Mouse (Mus musculus) heart, postnatal 4 days (tissue): ENCODE data around the gene Olfr1564. TPM values are rescaled to one million over a fixed set of nuclear protein-coding genes. Genes with fewer than 3 reads are reported as not detected.
"Not testable (repeated sequence)": the region's sequence is repeated elsewhere in the genome, so short reads cannot be mapped to it uniquely, and the experiment has no call there.

Source experiments
- DNase-seq: peaks from one replicate; pipeline ENCODE4 v3.0.0; 2021
- total RNA-seq, 2 experiments: library from RNA; stranded (reverse); gene quantifications; 2 replicates each; pipeline ENCODE4 v1.2.3; 2021

The Olfr1564 gene
- total RNA-seq: under 1 TPM; 0.19 to 0.29 TPM

- no peak for DNase-seq
Measured at GRCm38 (mm10) chr17:33221590-33221989, at the start of gene Olfr1564. Gene Olfr1564 (minus strand): TSS chr17:33221690.

- DNase-seq: no peak
Measured at GRCm38 (mm10) chr17:33268907-33269306, 47.4 kb upstream of the Olfr1564 start.

GRCm38 (mm10) chr17:33264376-33264775 lies 42.9 kb upstream of the Olfr1564 start, which contains the start of gene Olfr63:
Gene Olfr63 (plus strand): TSS chr17:33264676.
- DNase-seq: no peak

- DNase-seq: not testable (repeated sequence)
Measured at GRCm38 (mm10) chr17:33255319-33255657, 33.8 kb upstream of the Olfr1564 start.

- DNase-seq: not testable (repeated sequence)
Measured at GRCm38 (mm10) chr17:33254530-33255318, 33.2 kb upstream of the Olfr1564 start, which contains the start of gene Zfp955a. Gene Zfp955a (minus strand): TSS chr17:33255145.

- not testable (repeated sequence) for DNase-seq
Measured at GRCm38 (mm10) chr17:33236646-33237045, 15.2 kb upstream of the Olfr1564 start.

GRCm38 (mm10) chr17:33191002-33191401 lies 30.5 kb downstream of the Olfr1564 start, which contains the start of gene Olfr239:
Gene Olfr239 (plus strand): TSS chr17:33191302.
- DNase-seq: not testable (repeated sequence)

GRCm38 (mm10) chr17:33168147-33168546 lies 53.3 kb downstream of the Olfr1564 start, which contains the start of gene Olfr55:
Gene Olfr55 (plus strand): TSS chr17:33168447.
- DNase-seq: not testable (repeated sequence)

Other genes with a start within 250 kb of the Olfr1564 start
- gene Zfp952, start 228.6 kb downstream of the Olfr1564 start, total RNA-seq: 1 to 10 TPM; 7.2 to 7.8 TPM
- 1 to 10 TPM; 5.1 to 5.8 TPM for gene Zfp763, start 188.3 kb downstream of the Olfr1564 start, total RNA-seq
- gene 4921501E09Rik, start 153.6 kb downstream of the Olfr1564 start, total RNA-seq: not detected
- gene Zfp563, start 132.4 kb downstream of the Olfr1564 start, total RNA-seq: 1 to 10 TPM; 5.7 to 8.6 TPM
- under 1 TPM in 1 of 2 experiments, not detected in 1; 0.10 TPM for gene Morc2b, start 82.0 kb downstream of the Olfr1564 start, total RNA-seq
- not detected for gene Olfr55, start 53.2 kb downstream of the Olfr1564 start, total RNA-seq
- gene Olfr239, start 30.4 kb downstream of the Olfr1564 start, total RNA-seq: not detected
- 10 to 100 TPM; 10.5 to 11.4 TPM for gene Zfp955a, start 33.5 kb upstream of the Olfr1564 start, total RNA-seq
- under 1 TPM in 1 of 2 experiments, not detected in 1; 0.07 TPM for gene Olfr63, start 43.0 kb upstream of the Olfr1564 start, total RNA-seq
- 10 to 100 TPM; 10.6 to 11.9 TPM for gene Zfp955b, start 67.9 kb upstream of the Olfr1564 start, total RNA-seq
- 10 to 100 TPM; 11.3 to 12.7 TPM for gene Zfp81, start 137.2 kb upstream of the Olfr1564 start, total RNA-seq
- gene Zfp101, start 173.0 kb upstream of the Olfr1564 start, total RNA-seq: 1 to 10 TPM; 7.2 to 9.7 TPM
- gene Actl9, start 211.2 kb upstream of the Olfr1564 start, total RNA-seq: not detected